Mouse (Mus musculus): ENCODE measurements around the gene Bicdl2. TPM values are rescaled to one million over a fixed set of nuclear protein-coding genes. Genes with fewer than 3 reads are reported as not detected.

The Bicdl2 gene
- polyA plus RNA-seq, 1 experiment from 2014 or later: 21.3 TPM

GRCm38 (mm10) chr17:23654410-23654809, 5.9 kb upstream of the Bicdl2 start:
- H3K4me2 ChIP-seq: no peak overlapping the region
- H3K4me1 ChIP-seq: no peaks in the 10 kb centered on the region
- no peaks in the 10 kb centered on the region for H3K9me3 ChIP-seq
- ATAC-seq (ENCODE audit: insufficient number of reproducible peaks, low FRiP score, low TSS enrichment, low read depth): no peak
- no peak overlapping the region for H3K27ac ChIP-seq
- no peak overlapping the region for H3K9ac ChIP-seq
- no peak overlapping the region for H3K4me3 ChIP-seq
- H3K27me3 ChIP-seq: peaks cover 6% of the 10 kb centered on the region; the same call in 1 of the 2 replicates
- no peaks in the 10 kb centered on the region for H3K36me3 ChIP-seq
- WGBS: 60% methylated on average over 2 of the region's 2 CpGs

- no peak overlapping the region for H3K27ac ChIP-seq
- no peak for ATAC-seq (ENCODE audit: insufficient number of reproducible peaks, low FRiP score, low TSS enrichment, low read depth)
- no peak overlapping the region for H3K4me2 ChIP-seq
- H3K4me1 ChIP-seq: peaks cover 11% of the 10 kb centered on the region
- WGBS: 87% methylated on average over 3 of the region's 3 CpGs
- H3K9ac ChIP-seq: no peak overlapping the region
- no peaks in the 10 kb centered on the region for H3K36me3 ChIP-seq
- H3K9me3 ChIP-seq: no peaks in the 10 kb centered on the region
- no peak overlapping the region for H3K4me3 ChIP-seq
- H3K27me3 ChIP-seq: peaks cover 42% of the 10 kb centered on the region
These were observed 1.9 kb upstream of the Bicdl2 start for GRCm38 (mm10) chr17:23658450-23658849.

GRCm38 (mm10) chr17:23660876-23661200, 532 bp downstream of the Bicdl2 start:
- Histone ChIP-seq H3K9me3 (no peaks in the 10 kb centered on the region), H3K9ac (no peak overlapping the region), H3K4me3 (peak overlapping the region; percentile 25), H3K27ac (0 out of 2 replicates have a peak overlapping the region, but pooled peaks have one; percentile 17), H3K27me3 (peaks cover 45% of the 10 kb centered on the region), H3K4me1 (peaks cover 15% of the 10 kb centered on the region), H3K4me2 (peak overlapping the region; percentile 30), H3K36me3 (no peaks in the 10 kb centered on the region)
- ATAC-seq (ENCODE audit: insufficient number of reproducible peaks, low FRiP score, low TSS enrichment, low read depth): no peak
- 3% methylated on average over 14 of the region's 14 CpGs for WGBS

GRCm38 (mm10) chr17:23661526-23661925, 1.2 kb downstream of the Bicdl2 start:
- ATAC-seq (ENCODE audit: insufficient number of reproducible peaks, low FRiP score, low TSS enrichment, low read depth): no peak
- H3K4me3 ChIP-seq: no peak overlapping the region
- peaks cover 45% of the 10 kb centered on the region for H3K27me3 ChIP-seq
- no peak overlapping the region for H3K4me2 ChIP-seq
- peaks cover 2% of the 10 kb centered on the region; the same call in 1 of the 2 replicates for H3K36me3 ChIP-seq
- 1% methylated on average over 9 of the region's 9 CpGs for WGBS
- peaks cover 15% of the 10 kb centered on the region for H3K4me1 ChIP-seq
- no peak overlapping the region for H3K27ac ChIP-seq
- no peak overlapping the region for H3K9ac ChIP-seq
- H3K9me3 ChIP-seq: no peaks in the 10 kb centered on the region

GRCm38 (mm10) chr17:23664556-23665021, 4.3 kb downstream of the Bicdl2 start:
- 7% methylated on average over 5 of the region's 5 CpGs for WGBS
- Histone ChIP-seq H3K4me2 (no peak overlapping the region), H3K36me3 (peaks cover 33% of the 10 kb centered on the region), H3K9ac (no peak overlapping the region), H3K27me3 (peaks cover 37% of the 10 kb centered on the region), H3K4me1 (peaks cover 15% of the 10 kb centered on the region), H3K4me3 (no peak overlapping the region), H3K27ac (no peak overlapping the region), H3K9me3 (no peaks in the 10 kb centered on the region)
- ATAC-seq (ENCODE audit: insufficient number of reproducible peaks, low FRiP score, low TSS enrichment, low read depth): no peak

GRCm38 (mm10) chr17:23665511-23665910, 5.2 kb downstream of the Bicdl2 start:
- H3K27ac ChIP-seq: no peak overlapping the region
- H3K4me3 ChIP-seq: no peak overlapping the region
- no peak overlapping the region for H3K9ac ChIP-seq
- peaks cover 42% of the 10 kb centered on the region for H3K36me3 ChIP-seq
- H3K4me1 ChIP-seq: peaks cover 11% of the 10 kb centered on the region
- no peak overlapping the region for H3K4me2 ChIP-seq
- H3K27me3 ChIP-seq: peaks cover 28% of the 10 kb centered on the region
- H3K9me3 ChIP-seq: no peaks in the 10 kb centered on the region
- ATAC-seq (ENCODE audit: insufficient number of reproducible peaks, low FRiP score, low TSS enrichment, low read depth): no peak
- 78% methylated on average over 14 of the region's 14 CpGs for WGBS

GRCm38 (mm10) chr17:23670516-23671074, 10.3 kb downstream of the Bicdl2 start:
- ATAC-seq (ENCODE audit: insufficient number of reproducible peaks, low FRiP score, low TSS enrichment, low read depth): no peak
- Histone ChIP-seq H3K9ac (no peak overlapping the region), H3K36me3 (peaks cover 43% of the 10 kb centered on the region), H3K4me1 (peaks cover 24% of the 10 kb centered on the region), H3K4me2 (no peak overlapping the region), H3K9me3 (no peaks in the 10 kb centered on the region), H3K27me3 (no peaks in the 10 kb centered on the region), H3K27ac (no peak overlapping the region), H3K4me3 (no peak overlapping the region)
- WGBS: 84% methylated on average over 7 of the region's 7 CpGs

GRCm38 (mm10) chr17:23671519-23671918, 11.2 kb downstream of the Bicdl2 start:
- peaks cover 41% of the 10 kb centered on the region for H3K36me3 ChIP-seq
- no peaks in the 10 kb centered on the region for H3K9me3 ChIP-seq
- H3K27me3 ChIP-seq: no peaks in the 10 kb centered on the region
- peaks cover 33% of the 10 kb centered on the region for H3K4me1 ChIP-seq
- H3K4me2 ChIP-seq: no peak overlapping the region
- H3K4me3 ChIP-seq: no peak overlapping the region
- H3K9ac ChIP-seq: no peak overlapping the region
- ATAC-seq (ENCODE audit: insufficient number of reproducible peaks, low FRiP score, low TSS enrichment, low read depth): no peak
- no peak overlapping the region for H3K27ac ChIP-seq
- WGBS: 89% methylated on average over 3 of the region's 3 CpGs

- H3K4me2 ChIP-seq: peak overlapping the region; percentile 95
- peak overlapping the region; percentile 64 for H3K4me3 ChIP-seq
- H3K9ac ChIP-seq: no peak overlapping the region
- H3K27me3 ChIP-seq: no peaks in the 10 kb centered on the region
- no peak for ATAC-seq (ENCODE audit: insufficient number of reproducible peaks, low FRiP score, low TSS enrichment, low read depth)
- 53% methylated on average over 3 of the region's 3 CpGs for WGBS
- no peaks in the 10 kb centered on the region for H3K9me3 ChIP-seq
- H3K27ac ChIP-seq: no peak overlapping the region
- peaks cover 42% of the 10 kb centered on the region for H3K4me1 ChIP-seq
- H3K36me3 ChIP-seq: peaks cover 29% of the 10 kb centered on the region
These were observed 12.5 kb downstream of the Bicdl2 start for GRCm38 (mm10) chr17:23672761-23673160.

- peaks cover 42% of the 10 kb centered on the region for H3K4me1 ChIP-seq
- peak within 1 kb of the TSS; percentile 55 for H3K9ac ChIP-seq
- 1% methylated on average over 45 of the region's 45 CpGs for WGBS
- H3K4me2 ChIP-seq: peak within 1 kb of the TSS; percentile 95
- H3K27me3 ChIP-seq: peaks cover 3% of the 10 kb centered on the region; the same call in 1 of the 2 replicates
- peak within 1 kb of the TSS; percentile 86 for H3K27ac ChIP-seq
- H3K4me3 ChIP-seq: peak within 1 kb of the TSS; percentile 64
- H3K36me3 ChIP-seq: peaks cover 21% of the 10 kb centered on the region
- ATAC-seq (ENCODE audit: insufficient number of reproducible peaks, low FRiP score, low TSS enrichment, low read depth): peak; percentile 91
- no peaks in the 10 kb centered on the region for H3K9me3 ChIP-seq
These were observed 13.2 kb downstream of the Bicdl2 start, which contains the start of the genes Hcfc1r1 and Thoc6 for GRCm38 (mm10) chr17:23673424-23674073. Hcfc1r1 (plus strand) TSS chr17:23673596. Thoc6 (minus strand) TSS chr17:23673882.

- Histone ChIP-seq H3K4me2 (peak overlapping the region; percentile 95), H3K27me3 (peaks cover 11% of the 10 kb centered on the region), H3K9ac (peak overlapping the region; percentile 55; the same call in 1 of the 2 replicates), H3K4me1 (peaks cover 50% of the 10 kb centered on the region), H3K27ac (peak overlapping the region; percentile 86), H3K36me3 (peaks cover 12% of the 10 kb centered on the region), H3K4me3 (peak overlapping the region; percentile 64), H3K9me3 (no peaks in the 10 kb centered on the region)
- 26% methylated on average over 9 of the region's 9 CpGs for WGBS
- no peak for ATAC-seq (ENCODE audit: insufficient number of reproducible peaks, low FRiP score, low TSS enrichment, low read depth)
These were observed 14.1 kb downstream of the Bicdl2 start for GRCm38 (mm10) chr17:23674271-23674952.

GRCm38 (mm10) chr17:23675127-23675526, 14.8 kb downstream of the Bicdl2 start:
- Histone ChIP-seq H3K27me3 (peaks cover 18% of the 10 kb centered on the region), H3K4me3 (peak overlapping the region; percentile 64), H3K36me3 (peaks cover 5% of the 10 kb centered on the region), H3K4me2 (peak overlapping the region; percentile 95), H3K27ac (peak overlapping the region; percentile 86), H3K9me3 (no peaks in the 10 kb centered on the region), H3K4me1 (peaks cover 54% of the 10 kb centered on the region), H3K9ac (no peak overlapping the region)
- no peak for ATAC-seq (ENCODE audit: insufficient number of reproducible peaks, low FRiP score, low TSS enrichment, low read depth)
- 20% methylated on average over 5 of the region's 5 CpGs for WGBS

All from limb, embryonic 15.5 days (tissue).